Mouse (Mus musculus) telencephalon, adult 2 months (tissue): ENCODE data around the gene Cabp1.

ENCODE experiments used
- DNase-seq: peaks from one replicate; pipeline ENCODE4 v3.0.0-alpha.2; 2011; ENCODE audit warnings: low read depth, low spot score

The Cabp1 gene

GRCm38 (mm10) chr5:115210380-115210779, 16.2 kb upstream of the Cabp1 start:
- DNase-seq, result no peak

GRCm38 (mm10) chr5:115208601-115209000, 14.4 kb upstream of the Cabp1 start:
- no peak for DNase-seq

- DNase-seq, result no peak
Observed at GRCm38 (mm10) chr5:115207892-115208291, 13.7 kb upstream of the Cabp1 start.

- DNase-seq, result no peak
Observed at GRCm38 (mm10) chr5:115207244-115207643, 13.1 kb upstream of the Cabp1 start.

- no peak for DNase-seq
Observed at GRCm38 (mm10) chr5:115204562-115205311, 10.6 kb upstream of the Cabp1 start.

GRCm38 (mm10) chr5:115203735-115204561, 9.8 kb upstream of the Cabp1 start:
- no peak for DNase-seq

- DNase-seq, result no peak
Observed at GRCm38 (mm10) chr5:115194626-115195221, 543 bp upstream of the Cabp1 start.

GRCm38 (mm10) chr5:115193226-115193625, 955 bp downstream of the Cabp1 start:
- no peak for DNase-seq

- no peak for DNase-seq
Observed at GRCm38 (mm10) chr5:115192828-115193195, 1.4 kb downstream of the Cabp1 start.

GRCm38 (mm10) chr5:115191880-115192827, 2.0 kb downstream of the Cabp1 start:
- DNase-seq, result no peak

GRCm38 (mm10) chr5:115190081-115190480, 4.1 kb downstream of the Cabp1 start:
- DNase-seq, result no peak

GRCm38 (mm10) chr5:115188824-115189223, 5.4 kb downstream of the Cabp1 start:
- DNase-seq, result no peak

- no peak for DNase-seq
Observed at GRCm38 (mm10) chr5:115187188-115188131, 6.7 kb downstream of the Cabp1 start.

- DNase-seq, result no peak
Observed at GRCm38 (mm10) chr5:115186371-115187073, 7.7 kb downstream of the Cabp1 start.

GRCm38 (mm10) chr5:115184726-115185125, 9.5 kb downstream of the Cabp1 start:
- DNase-seq, result no peak

- DNase-seq, result no peak
Observed at GRCm38 (mm10) chr5:115183482-115183881, 10.7 kb downstream of the Cabp1 start.

GRCm38 (mm10) chr5:115182925-115183324, 11.3 kb downstream of the Cabp1 start:
- DNase-seq, result no peak

GRCm38 (mm10) chr5:115181248-115181940, 12.8 kb downstream of the Cabp1 start:
- DNase-seq, result no peak

- DNase-seq, result no peak
Observed at GRCm38 (mm10) chr5:115179596-115179995, 14.6 kb downstream of the Cabp1 start.
